Mouse (Mus musculus) adrenal gland, adult 18-20 months (tissue): ENCODE results near the gene Lrat. TPM values are rescaled to one million over a fixed set of nuclear protein-coding genes. Genes with fewer than 3 reads are reported as not detected.

ENCODE experiments used
- total RNA-seq, 2 experiments: library from RNA; stranded (reverse); gene quantifications; 1 replicate in 1 of 2; 2 replicates in 1 of 2; pipeline ENCODE4 v1.2.3; 2021

The Lrat gene
- total RNA-seq, 2 experiments from 2014 or later = 0.06 to 0.10 TPM

Other genes with a start within 250 kb of the Lrat start
- gene Rbm46, start 27.5 kb downstream of the Lrat start, total RNA-seq = under 1 TPM; 0.23 to 0.32 TPM
- under 1 TPM in 1 of 2 experiments, not detected in 1; 0.86 TPM for gene Fgg, start 103.8 kb upstream of the Lrat start, total RNA-seq
- 1 to 10 TPM in 1 of 2 experiments, not detected in 1; 1.4 TPM for gene Fga, start 122.1 kb upstream of the Lrat start, total RNA-seq
- gene Fgb, start 145.9 kb upstream of the Lrat start, total RNA-seq = under 1 TPM in 1 of 2 experiments, not detected in 1; 0.27 TPM
- gene Plrg1, start 151.5 kb upstream of the Lrat start, total RNA-seq = 10 to 100 TPM; 45.3 to 47.8 TPM
- gene Dchs2, start 224.0 kb upstream of the Lrat start, total RNA-seq = under 1 TPM; 0.43 to 0.58 TPM